Mouse (Mus musculus): Measurements from ENCODE around the gene Gnat1.

Gene Gnat1

GRCm38 (mm10) chr9:107641666-107642065 is 37.8 kb downstream of the Gnat1 start:
- DNase-seq: no peak

DNA sequence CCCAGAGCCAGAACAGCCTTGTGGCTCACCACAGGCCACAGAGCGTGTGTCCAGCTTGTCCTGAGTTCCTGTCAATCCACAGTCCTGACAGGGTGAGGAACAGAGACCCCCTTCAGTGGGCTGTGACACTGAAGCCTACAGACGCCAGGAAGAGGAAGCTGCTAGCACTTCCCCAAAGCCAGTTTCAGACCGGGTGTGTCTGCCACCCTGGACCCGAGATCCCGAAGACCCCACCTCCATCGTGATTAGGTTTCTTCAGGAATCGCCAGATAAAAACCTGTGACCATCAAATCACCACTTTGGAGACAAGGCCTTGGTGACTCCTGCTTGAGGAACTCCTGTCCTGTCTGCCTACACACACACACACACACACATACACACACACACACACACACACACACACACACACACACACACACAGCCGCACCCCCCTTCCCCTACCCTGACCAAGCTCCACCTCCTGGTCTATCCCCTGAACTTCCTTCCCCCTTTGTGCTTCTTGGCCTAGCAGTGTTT is 39.2 kb downstream of the Gnat1 start:
- DNase-seq: no peak

GRCm38 (mm10) chr9:107637070-107637469 is 42.4 kb downstream of the Gnat1 start:
- DNase-seq: peak; percentile 33

GRCm38 (mm10) chr9:107635279-107636028 is 44.1 kb downstream of the Gnat1 start, which contains the start of gene Gnai2:
TSS of gene Gnai2 (minus strand) at chr9:107635367.
- peak; percentile 95 for DNase-seq

DNA sequence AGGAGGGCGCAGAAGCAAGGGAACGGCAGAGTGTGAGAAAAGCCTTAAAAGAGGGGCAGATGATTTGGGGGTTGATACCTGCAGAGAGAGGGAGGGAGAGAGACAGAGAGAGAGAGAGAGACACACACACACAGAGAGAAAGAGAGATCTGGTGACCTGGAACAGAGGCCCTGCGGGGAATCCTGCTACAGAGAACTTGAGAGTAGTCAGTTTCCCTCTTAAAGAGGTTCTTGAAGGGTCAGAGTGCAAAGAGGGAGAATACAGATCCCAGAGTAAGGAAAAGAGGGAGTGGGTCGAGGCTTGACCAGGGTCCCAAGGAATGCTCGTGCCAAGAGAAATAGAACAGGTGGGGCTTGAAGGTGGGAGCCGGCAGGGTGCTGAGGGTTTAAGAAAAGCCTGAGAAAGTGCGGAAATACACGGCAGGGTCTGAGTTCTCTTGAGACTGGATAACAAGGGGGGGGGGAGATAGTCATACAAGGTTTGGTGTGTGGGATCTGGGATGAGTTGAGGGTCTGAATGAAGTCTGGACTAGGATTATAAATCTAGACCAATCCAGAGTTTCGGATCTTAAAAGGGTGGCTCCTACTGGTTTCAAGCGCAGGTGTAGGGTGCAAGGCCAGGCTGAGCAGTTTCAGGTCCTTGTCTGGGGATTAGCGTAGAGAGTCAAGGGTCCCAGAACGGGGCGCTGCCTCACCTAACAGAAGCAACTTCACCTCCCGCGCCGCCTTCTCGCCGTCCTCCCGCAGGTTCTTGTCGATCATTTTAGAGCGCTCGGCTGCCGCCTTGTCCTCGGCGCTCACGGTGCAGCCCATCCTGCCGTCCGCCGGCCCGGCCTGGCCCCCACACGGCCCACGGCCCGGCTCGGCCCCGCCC is 44.9 kb downstream of the Gnat1 start:
- DNase-seq: peak; percentile 52

DNA sequence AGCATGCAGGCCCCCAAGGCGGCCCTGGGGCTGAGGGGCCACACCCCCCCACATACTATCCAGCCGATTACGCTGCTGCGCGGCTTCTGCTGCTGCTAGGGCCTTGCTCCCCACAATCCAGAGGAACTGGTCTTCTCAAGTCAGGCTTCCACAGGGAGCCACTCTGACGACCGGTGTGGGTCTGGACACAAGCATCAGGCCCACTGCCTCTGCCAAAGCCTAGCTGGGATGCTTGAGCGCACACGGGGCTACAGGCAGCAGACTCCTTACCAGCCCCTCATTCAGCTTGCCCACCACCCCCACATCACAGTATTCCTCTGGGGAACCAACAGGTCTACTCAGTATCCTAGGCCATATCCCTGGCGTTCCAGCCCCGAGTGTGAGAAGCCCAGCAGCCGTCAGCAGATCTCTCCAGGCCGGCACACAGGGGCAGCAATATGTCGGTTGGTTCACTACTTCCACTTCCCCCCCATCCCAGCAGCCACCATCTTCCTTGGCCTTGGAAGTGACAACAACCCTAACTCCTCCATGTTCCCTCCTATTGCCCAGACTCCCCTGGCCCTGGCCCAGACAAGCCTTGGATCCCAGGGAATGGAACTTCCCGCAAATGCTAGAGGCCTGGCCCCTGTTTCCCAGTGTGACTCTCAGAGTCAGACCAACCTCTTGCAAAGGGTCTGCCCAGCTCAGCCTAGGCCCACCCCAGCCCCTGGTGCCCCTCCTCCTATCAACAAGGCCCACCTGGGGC is 45.7 kb downstream of the Gnat1 start:
- DNase-seq: peak; percentile 68

- peak; percentile 63 for DNase-seq
These were observed 46.3 kb downstream of the Gnat1 start for GRCm38 (mm10) chr9:107633091-107633660.

DNA sequence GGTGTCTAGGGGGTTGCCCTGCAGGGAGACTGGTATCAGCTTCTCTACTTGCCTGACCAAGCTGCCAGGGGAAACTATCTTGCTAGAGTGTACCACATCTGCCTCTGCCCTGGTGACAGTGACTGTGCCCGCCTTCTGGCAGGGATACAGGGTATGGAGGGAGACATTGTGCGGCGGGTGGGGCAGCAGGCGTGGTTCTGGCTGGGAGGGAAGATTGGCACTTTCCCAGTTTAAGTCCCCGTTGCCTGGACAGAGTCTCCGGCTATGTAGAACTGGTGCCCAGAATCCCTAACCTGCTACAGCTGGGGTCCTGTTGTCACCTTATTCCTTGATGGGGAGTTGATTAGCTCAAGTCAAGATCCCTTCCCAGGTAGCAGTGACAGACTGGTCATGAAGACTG is 47.0 kb downstream of the Gnat1 start:
- peak; percentile 62 for DNase-seq

GRCm38 (mm10) chr9:107631861-107632260 is 47.7 kb downstream of the Gnat1 start:
- DNase-seq: no peak

GRCm38 (mm10) chr9:107631311-107631826 is 48.1 kb downstream of the Gnat1 start:
- no peak for DNase-seq

DNA sequence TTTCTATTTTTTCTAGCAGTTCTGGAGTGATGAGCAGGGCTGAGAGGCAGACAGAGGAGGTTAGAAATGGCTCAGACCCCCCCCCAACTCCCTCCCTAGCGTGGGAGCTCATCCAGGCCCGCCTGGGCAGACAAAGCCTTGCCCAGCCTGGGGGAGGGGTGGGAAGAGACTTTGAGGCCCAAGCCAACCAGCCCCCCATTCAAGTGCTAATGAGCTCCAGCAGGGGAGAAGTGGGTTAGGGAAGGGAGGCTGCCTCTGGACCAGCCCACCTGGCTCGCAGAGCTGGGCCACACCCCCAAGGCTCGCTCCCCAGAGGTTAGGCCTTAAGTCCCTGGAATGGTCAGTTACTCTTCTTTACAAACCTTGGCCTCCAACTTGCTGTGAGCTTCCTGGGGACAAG is 48.9 kb downstream of the Gnat1 start:
- DNase-seq: no peak

DNA sequence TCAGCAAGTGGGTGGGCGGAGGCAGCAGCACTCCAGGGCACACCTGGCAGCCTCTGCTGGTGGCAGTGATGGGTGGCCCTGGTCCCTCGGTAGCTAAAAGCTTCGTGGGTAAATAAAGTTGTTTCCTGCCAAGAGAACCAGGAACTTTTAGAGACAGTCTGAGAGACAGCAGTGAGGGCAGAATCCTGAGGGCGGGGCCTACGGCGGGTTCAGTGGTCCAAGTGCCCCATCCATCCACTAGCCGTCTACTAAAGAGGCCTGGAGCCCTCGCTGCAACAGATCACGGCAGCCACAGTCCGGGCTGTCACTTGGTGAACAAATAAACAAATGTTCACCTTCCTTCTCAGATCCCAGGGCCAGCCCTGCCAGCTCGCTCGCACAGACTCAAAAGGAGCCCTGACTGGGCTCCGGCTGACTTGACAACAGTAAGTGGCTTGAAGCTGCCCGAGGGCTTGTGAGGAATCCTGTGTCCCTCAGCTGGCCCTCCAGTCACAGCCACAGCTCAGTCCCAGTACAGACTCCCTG is 49.5 kb downstream of the Gnat1 start:
- no peak for DNase-seq

GRCm38 (mm10) chr9:107629411-107629730 is 50.1 kb downstream of the Gnat1 start:
- no peak for DNase-seq

DNA sequence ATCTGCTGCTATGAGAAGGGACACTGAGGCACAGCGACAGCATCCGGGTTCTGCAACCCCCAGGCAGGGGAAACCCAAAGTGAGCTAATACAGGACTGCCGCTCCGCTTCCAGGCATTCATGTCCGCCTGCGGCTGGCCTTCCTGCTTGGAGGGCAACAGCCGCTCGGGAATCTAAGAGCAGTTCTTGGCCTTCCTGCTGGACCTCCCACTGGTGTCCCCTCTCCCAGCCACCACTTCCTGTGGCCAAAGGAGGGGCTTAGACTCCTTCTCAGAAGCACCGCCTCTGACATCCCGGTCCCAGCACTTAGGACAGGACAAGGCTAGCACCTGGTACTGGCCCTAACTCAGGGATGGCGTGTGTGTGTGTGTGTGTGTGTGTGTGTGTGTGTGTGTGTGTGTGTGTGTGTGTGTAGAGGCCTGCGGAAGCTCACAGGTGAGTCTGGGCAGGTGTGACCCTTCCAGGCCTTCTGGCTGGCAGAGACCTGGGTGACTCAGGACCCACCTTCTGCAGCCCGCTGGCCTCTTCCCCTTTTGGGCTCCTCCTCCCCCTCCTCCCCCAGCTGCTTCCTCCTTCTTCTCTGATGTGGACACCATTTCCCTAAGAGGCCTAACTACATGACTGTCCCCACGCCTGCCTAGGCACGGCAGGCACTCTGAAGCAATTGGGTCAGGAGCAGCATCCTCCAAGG is 50.6 kb downstream of the Gnat1 start:
- DNase-seq: no peak

GRCm38 (mm10) chr9:107627387-107628255 is 51.9 kb downstream of the Gnat1 start:
- DNase-seq: no peak

DNA sequence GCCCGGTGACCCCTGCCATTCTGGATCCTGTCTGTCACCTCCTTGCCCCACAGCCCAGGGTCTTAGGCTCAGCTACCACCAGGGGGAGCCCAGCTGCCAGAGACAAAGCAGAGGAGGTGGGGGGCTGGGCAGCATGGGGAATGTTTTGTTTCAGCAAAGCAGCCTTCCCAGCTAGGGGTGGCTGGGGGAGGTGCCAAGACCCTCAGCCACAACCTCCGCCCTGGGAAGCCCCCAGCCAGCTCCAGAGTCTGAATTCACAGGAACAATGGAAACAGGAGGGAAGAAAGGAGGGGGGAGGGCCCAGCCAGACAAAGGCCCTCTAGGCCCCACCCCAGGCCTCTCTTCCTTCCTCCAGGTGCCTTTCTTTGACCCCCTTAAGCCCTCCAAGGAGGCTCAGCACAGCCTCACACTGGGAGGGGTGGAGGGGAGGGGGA is 52.7 kb downstream of the Gnat1 start:
- DNase-seq: peak; percentile 83

DNA sequence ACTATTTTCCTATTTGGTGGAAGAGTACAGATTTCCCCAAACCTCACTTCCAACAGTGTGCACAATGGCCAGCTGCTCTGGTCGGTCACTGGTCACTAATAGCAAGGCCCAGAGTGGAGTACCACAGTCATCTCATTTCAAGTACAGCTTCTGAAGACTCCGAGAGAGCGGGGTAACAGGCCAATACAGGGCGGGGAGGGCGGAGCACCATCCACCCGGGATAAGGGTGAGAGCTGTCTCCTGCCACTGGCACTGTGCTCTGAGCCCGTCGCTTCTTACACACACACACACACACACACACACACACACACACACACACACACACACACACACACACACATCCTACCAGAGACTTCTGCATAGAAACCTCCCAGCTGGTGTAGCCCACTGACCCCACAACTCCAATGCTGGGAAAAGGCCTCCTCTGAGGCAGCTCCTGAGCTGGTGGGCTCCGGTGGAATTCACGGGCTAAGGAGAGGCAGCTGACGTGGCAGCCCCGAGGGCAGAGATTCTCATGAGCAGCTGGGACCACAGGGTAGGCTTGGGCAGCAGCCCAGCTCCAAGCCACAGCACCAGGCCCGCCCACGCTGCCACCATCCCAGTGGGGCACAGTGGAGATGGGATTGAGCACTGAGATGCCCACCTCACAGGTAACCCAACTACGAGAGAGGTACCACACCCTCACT is 53.2 kb downstream of the Gnat1 start:
- DNase-seq: no peak

DNA sequence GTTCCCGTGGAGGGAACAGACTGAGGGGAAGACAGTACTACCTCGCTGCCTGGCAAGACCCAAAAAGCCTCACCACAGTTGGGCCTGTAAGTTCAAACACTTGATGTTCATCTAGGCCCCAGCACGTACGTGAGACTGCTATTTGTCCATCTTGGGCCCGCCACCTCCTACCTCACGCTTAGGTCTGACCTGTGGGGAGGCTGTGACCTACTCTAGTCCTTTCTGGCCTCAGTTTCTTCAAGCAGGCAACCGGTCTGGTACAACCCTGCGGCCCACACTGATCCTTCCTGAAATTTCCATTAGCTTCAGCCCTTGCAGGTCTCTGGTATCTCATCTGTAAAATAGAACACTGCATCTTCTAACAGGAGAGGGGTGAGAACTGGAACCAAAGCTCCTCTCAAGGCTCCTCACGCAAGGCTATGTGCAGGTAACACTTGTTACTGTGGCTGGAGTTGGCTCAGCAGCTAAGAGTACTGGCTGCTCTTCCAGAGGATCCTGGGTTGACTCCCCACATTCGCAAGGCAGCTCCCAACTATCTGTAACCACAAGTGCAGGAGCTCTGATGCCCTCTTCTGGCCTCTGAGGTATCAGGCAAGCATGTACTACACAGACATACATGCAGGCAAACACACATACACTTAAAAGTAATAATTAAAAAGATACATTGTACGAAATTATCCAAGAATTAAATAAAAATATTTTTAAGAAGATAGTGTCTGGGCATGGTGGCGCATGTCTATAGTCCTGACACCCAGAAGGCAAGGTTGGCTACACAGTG is 54.0 kb downstream of the Gnat1 start:
- no peak for DNase-seq

DNA sequence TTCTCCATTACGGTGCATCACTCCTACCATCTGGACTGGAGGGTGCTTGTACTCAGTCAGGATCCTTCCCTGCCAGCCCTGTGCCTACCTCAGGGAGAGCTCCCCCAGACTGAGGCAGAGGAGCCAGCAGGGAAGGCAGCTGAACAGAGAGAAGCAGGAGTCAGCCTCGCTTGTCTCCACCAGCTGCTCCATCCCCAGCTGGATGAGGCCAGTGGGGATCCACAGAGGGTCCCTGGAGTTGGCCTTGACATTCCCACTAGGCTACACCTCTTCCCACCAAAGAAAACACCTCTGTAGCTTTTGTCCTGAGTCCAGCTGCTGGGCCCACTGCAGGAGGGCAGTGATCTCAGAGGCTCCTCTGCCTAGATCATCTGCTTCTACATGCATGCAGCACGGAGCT is 54.6 kb downstream of the Gnat1 start:
- DNase-seq: no peak
